Mouse (Mus musculus): ENCODE results near the gene Rab29. TPM values are rescaled to one million over a fixed set of nuclear protein-coding genes. Genes with fewer than 3 reads are reported as not detected.

Rab29 gene
- polyA plus RNA-seq, 1 experiment from 2014 or later, result 13.2 TPM

Other genes with a start within 250 kb of the Rab29 start
- 0.74 and 0.97 TPM in 2 replicates for gene Ctse, start 228.9 kb upstream of the Rab29 start, polyA plus RNA-seq (2016; fragmentation: Nextera tagmentation; extraction: Ambion mirVana)
- gene Rab7b, start 178.5 kb upstream of the Rab29 start, polyA plus RNA-seq (2016; fragmentation: Nextera tagmentation; extraction: Ambion mirVana), result 0.68 and 1.5 TPM in 2 replicates
- gene Slc26a9, start 123.2 kb upstream of the Rab29 start, polyA plus RNA-seq (2016; fragmentation: Nextera tagmentation; extraction: Ambion mirVana), result 0.04 and 0.05 TPM in 2 replicates
- gene Pm20d1, start 69.8 kb upstream of the Rab29 start, polyA plus RNA-seq (2016; fragmentation: Nextera tagmentation; extraction: Ambion mirVana), result 1.3 and 1.7 TPM in 2 replicates
- gene Slc41a1, start 39.7 kb upstream of the Rab29 start, polyA plus RNA-seq (2016; fragmentation: Nextera tagmentation; extraction: Ambion mirVana), result 7.8 and 10.2 TPM in 2 replicates
- gene Nucks1, start 43.3 kb downstream of the Rab29 start, polyA plus RNA-seq (2016; fragmentation: Nextera tagmentation; extraction: Ambion mirVana), result 72.9 and 79.3 TPM in 2 replicates
- gene Slc45a3, start 95.7 kb downstream of the Rab29 start, polyA plus RNA-seq (2016; fragmentation: Nextera tagmentation; extraction: Ambion mirVana), result 1.7 and 2.0 TPM in 2 replicates
- 19.9 and 21.0 TPM in 2 replicates for gene Elk4, start 140.4 kb downstream of the Rab29 start, polyA plus RNA-seq (2016; fragmentation: Nextera tagmentation; extraction: Ambion mirVana)
- 18.1 and 19.3 TPM in 2 replicates for gene Mfsd4a, start 200.8 kb downstream of the Rab29 start, polyA plus RNA-seq (2016; fragmentation: Nextera tagmentation; extraction: Ambion mirVana)

Measured in heart, embryonic 12.5 days (tissue).